Mouse (Mus musculus) megakaryocyte, embryonic 14.5 days (primary cell): ENCODE measurements around the gene Capza2. TPM values are rescaled to one million over a fixed set of nuclear protein-coding genes. Genes with fewer than 3 reads are reported as not detected.
A peak's percentile ranks its signal among the peaks of the same experiment; 100 is the strongest.

Experiments used
- H3K27me3 ChIP-seq: replicated peaks from 2 replicates; pipeline ENCODE3; 2012; ENCODE audit warnings: inconsistent platforms
- H3K36me3 ChIP-seq: replicated peaks from 2 replicates; pipeline ENCODE3; 2012; ENCODE audit warnings: low read length, inconsistent platforms, mixed read lengths
- H3K4me1 ChIP-seq: 2 replicates; pipeline ENCODE4 v1.6.1; 2012; ENCODE audit warnings: inconsistent platforms
- H3K4me3 ChIP-seq: replicated peaks from 2 replicates; pipeline ENCODE3; 2012; ENCODE audit warnings: moderate library complexity, mild to moderate bottlenecking, inconsistent platforms
- H3K9me3 ChIP-seq: 2 replicates; pipeline ENCODE4 v1.6.1; 2012; ENCODE audit warnings: inconsistent platforms
- FLI1 ChIP-seq: IDR thresholded peaks from 2 replicates; pipeline ENCODE4 v1.6.1; 2012; ENCODE audit warnings: low read length, inconsistent platforms, mixed read lengths
- GATA1 ChIP-seq: IDR thresholded peaks from 3 replicates; pipeline ENCODE4 v1.6.1; 2012; ENCODE audit warnings: mixed read lengths, low read length, inconsistent platforms, borderline replicate concordance
- polyA plus RNA-seq: library from polyadenylated mRNA; stranded (reverse); fragments of >175 nt; gene quantifications from 2 replicates; pipeline ENCODE4 v1.2.3, GENCODE M21; 2012; ENCODE audit warnings: low replicate concordance; ENCODE audit not compliant: insufficient read depth

The Capza2 gene
- polyA plus RNA-seq, 1 experiment, result 12.1 TPM

DNA sequence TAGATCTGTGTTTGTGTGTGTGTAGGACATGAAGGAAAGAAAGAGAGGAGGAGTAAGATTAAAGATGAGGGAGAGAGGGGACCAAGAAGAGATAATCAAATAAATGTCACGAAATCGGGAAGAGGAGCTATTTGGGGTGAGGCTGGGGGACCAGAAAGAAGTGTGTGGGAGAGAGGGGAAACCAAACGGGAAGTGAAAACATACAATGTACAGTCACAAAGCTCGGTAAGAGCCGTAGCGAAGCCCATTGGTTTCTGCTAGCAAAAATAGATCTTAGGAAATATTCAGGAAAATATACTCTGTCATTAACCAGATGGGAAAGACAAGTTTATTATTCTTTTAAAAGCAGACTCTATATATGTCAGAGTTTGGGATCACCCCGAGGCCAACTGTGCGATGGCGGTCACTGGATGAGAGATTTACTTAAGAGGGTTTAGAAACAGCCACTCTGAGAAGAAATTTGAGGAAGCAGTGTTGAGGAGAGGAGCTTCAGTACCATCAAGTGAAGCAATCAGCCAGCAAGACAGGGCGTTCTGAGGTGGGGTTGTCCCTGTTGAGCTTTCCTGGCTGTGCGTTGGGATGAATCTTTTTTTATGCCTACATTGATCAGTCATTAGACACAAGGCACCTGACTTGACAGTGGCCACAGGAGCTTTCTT is 24.6 kb upstream of the Capza2 start:
- Histone ChIP-seq H3K9me3 (0 out of 2 replicates have a peak, but pooled peaks cover 4% of the 10 kb centered on the region), H3K4me1 (peaks cover 31% of the 10 kb centered on the region), H3K36me3 (no peaks in the 10 kb centered on the region), H3K4me3 (peak overlapping the region; percentile 10), H3K27me3 (peaks cover 1% of the 10 kb centered on the region)
- TF ChIP-seq FLI1 (no peak), GATA1 (no peak)

DNA sequence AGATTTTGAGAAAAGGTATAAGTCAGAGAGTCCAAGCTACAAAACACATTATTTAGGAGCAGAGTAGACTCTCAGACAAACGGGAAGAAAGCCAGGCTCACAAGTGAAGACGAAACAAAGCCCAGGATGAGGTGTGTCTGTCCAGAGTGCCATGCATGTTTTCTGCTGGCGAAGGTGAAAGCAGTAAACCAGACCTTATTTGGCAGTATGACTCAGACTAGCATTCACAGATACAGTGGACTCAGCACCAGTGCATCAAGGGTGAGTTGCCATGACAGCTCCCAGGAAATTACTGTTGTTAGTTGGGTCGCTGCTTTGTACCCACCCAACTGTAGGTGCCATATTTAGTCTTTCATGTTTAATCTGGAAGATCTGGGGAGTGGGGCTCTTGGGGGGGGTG is 23.4 kb upstream of the Capza2 start:
- 0 out of 2 replicates have a peak, but pooled peaks cover 4% of the 10 kb centered on the region for H3K9me3 ChIP-seq
- H3K27me3 ChIP-seq, result no peaks in the 10 kb centered on the region
- H3K36me3 ChIP-seq, result no peaks in the 10 kb centered on the region
- no peak for TF ChIP-seq FLI1
- no peak for TF ChIP-seq GATA1
- H3K4me3 ChIP-seq, result peak overlapping the region; percentile 35
- H3K4me1 ChIP-seq, result peaks cover 30% of the 10 kb centered on the region

GRCm38 (mm10) chr6:17620823-17621222 is 15.2 kb upstream of the Capza2 start:
- H3K4me3 ChIP-seq, result no peak overlapping the region
- TF ChIP-seq FLI1 (no peak), GATA1 (no peak)
- peaks cover 4% of the 10 kb centered on the region for H3K4me1 ChIP-seq
- no peaks in the 10 kb centered on the region for H3K36me3 ChIP-seq
- H3K9me3 ChIP-seq, result no peaks in the 10 kb centered on the region
- H3K27me3 ChIP-seq, result no peaks in the 10 kb centered on the region

DNA sequence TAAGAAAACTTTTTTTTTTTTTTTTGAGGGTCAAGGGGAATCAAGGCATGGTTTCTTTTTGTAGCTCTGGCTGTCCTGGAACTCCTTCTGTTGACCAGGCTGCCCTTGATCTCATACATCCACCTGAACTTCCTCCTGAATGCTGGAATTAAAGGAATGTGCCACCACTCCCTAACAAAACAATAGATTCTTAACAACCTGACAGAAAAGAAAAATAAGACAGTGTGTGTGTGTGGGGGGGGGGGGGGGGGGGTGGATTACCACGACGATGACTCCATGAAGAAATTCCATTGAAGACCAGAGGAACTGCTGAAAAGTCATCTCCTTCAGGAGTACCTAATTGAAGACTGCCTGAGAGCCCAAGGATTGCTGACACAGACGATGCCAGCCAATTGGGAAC is 14.6 kb upstream of the Capza2 start:
- no peaks in the 10 kb centered on the region for H3K36me3 ChIP-seq
- no peaks in the 10 kb centered on the region for H3K27me3 ChIP-seq
- no peak overlapping the region for H3K4me3 ChIP-seq
- TF ChIP-seq FLI1 (no peak), GATA1 (no peak)
- H3K9me3 ChIP-seq, result no peaks in the 10 kb centered on the region
- no peaks in the 10 kb centered on the region for H3K4me1 ChIP-seq

DNA sequence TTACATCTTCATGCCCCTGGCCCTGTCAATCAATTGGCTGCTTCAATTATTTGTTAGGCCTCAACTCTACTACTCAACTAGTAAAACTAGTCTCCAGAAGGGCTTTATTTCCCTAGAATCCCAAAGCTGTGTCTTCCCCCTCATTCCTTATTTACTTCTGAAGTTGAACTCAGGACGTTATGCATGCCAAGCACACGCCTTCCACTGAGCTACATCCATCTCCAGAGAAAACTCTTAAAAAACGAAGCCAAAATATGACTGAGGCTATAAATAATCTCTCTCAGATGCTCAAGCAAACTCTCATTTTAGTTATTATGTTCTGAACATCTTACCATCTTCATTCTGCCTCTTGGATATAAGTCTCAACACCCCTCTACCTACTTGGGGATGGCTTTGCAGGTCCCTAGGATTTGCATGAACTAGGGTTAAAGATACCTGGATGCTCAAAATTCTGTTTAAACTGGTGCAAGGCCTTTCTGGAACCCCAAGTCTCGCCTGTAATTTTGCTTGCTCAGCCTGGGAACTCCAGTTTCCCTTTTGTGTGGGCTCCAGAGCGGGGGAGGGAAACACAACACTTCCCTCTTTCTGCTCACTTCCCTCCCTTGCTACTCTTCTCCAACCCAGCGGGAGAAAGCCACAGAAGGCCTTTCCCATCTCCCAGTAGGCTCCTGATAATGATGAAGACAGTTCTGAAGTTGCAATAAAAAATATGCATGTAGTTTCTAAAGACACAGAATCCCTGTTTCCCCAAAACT is 7.2 kb upstream of the Capza2 start:
- no peaks in the 10 kb centered on the region for H3K9me3 ChIP-seq
- peak overlapping the region; percentile 70 for H3K4me3 ChIP-seq
- H3K4me1 ChIP-seq, result peaks cover 48% of the 10 kb centered on the region
- TF ChIP-seq FLI1, result no peak
- TF ChIP-seq GATA1, result no peak
- H3K36me3 ChIP-seq, result no peaks in the 10 kb centered on the region
- H3K27me3 ChIP-seq, result no peaks in the 10 kb centered on the region

DNA sequence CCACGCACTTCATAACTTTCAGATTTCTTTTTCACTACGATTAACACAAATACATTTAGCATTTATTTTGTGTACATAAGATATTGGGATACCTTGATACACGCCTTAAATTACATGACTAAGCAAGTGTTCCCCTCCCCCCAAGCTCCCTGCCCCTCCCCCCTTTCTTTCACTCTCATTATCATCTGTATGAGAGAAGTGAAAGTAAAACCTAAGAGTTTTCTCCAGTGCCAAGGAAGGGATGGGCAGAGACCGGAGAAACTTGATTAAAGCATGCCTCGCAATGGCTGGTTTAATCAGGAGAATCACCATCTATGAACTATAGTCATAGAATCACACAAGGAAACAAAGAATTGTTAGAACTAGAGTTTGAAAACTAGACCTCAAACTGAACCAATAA is 6.3 kb upstream of the Capza2 start:
- Histone ChIP-seq H3K4me3 (peak overlapping the region; percentile 47), H3K9me3 (no peaks in the 10 kb centered on the region), H3K36me3 (no peaks in the 10 kb centered on the region), H3K4me1 (peaks cover 56% of the 10 kb centered on the region), H3K27me3 (no peaks in the 10 kb centered on the region)
- TF ChIP-seq FLI1, result no peak
- TF ChIP-seq GATA1, result no peak

GRCm38 (mm10) chr6:17631611-17632010 is 4.4 kb upstream of the Capza2 start:
- TF ChIP-seq GATA1, result no peak
- no peak for TF ChIP-seq FLI1
- Histone ChIP-seq H3K27me3 (no peaks in the 10 kb centered on the region), H3K36me3 (no peaks in the 10 kb centered on the region)

GRCm38 (mm10) chr6:17633819-17634218 is 2.2 kb upstream of the Capza2 start:
- Histone ChIP-seq H3K9me3 (no peaks in the 10 kb centered on the region), H3K27me3 (no peaks in the 10 kb centered on the region), H3K36me3 (no peaks in the 10 kb centered on the region), H3K4me1 (peaks cover 58% of the 10 kb centered on the region), H3K4me3 (no peak overlapping the region)
- TF ChIP-seq GATA1, result no peak
- no peak for TF ChIP-seq FLI1

More at GRCm38 (mm10) chr6:17631611-17632010, 4.4 kb upstream of the Capza2 start:
- no peak overlapping the region for H3K4me3 ChIP-seq
- H3K4me1 ChIP-seq, result peaks cover 67% of the 10 kb centered on the region
- no peaks in the 10 kb centered on the region for H3K9me3 ChIP-seq

DNA sequence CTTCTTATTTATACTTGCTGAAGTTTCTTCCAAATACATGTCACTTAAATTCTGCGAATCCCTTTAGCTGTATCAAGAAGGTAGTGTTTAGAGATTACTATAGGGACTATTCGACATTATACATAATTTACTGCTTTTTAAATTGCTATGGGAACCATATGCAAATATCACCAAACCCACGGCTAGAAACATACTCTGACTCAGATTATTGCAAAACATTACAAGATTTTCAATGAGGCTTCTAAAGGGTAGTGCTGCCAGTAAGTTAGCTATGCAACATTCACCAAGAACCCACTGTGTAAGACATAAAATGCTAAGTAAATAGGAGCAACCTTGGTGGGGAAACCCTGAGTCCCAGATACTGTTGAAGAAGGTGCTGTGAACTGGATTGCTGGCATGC is 1.0 kb upstream of the Capza2 start:
- Histone ChIP-seq H3K36me3 (peaks cover 4% of the 10 kb centered on the region), H3K4me1 (peaks cover 54% of the 10 kb centered on the region), H3K27me3 (no peaks in the 10 kb centered on the region), H3K9me3 (no peaks in the 10 kb centered on the region), H3K4me3 (peak overlapping the region; percentile 89)
- TF ChIP-seq GATA1 (no peak), FLI1 (no peak)

- H3K9me3 ChIP-seq, result no peaks in the 10 kb centered on the region
- H3K36me3 ChIP-seq, result peaks cover 13% of the 10 kb centered on the region
- no peaks in the 10 kb centered on the region for H3K27me3 ChIP-seq
- H3K4me1 ChIP-seq, result peaks cover 51% of the 10 kb centered on the region
- no peak for TF ChIP-seq FLI1
- no peak for TF ChIP-seq GATA1
- peak overlapping the region; percentile 94 for H3K4me3 ChIP-seq
Measured at GRCm38 (mm10) chr6:17636764-17637170, 733 bp downstream of the Capza2 start.
